Mouse (Mus musculus): Measurements from ENCODE around the gene Gm9844.

The Gm9844 gene

DNA sequence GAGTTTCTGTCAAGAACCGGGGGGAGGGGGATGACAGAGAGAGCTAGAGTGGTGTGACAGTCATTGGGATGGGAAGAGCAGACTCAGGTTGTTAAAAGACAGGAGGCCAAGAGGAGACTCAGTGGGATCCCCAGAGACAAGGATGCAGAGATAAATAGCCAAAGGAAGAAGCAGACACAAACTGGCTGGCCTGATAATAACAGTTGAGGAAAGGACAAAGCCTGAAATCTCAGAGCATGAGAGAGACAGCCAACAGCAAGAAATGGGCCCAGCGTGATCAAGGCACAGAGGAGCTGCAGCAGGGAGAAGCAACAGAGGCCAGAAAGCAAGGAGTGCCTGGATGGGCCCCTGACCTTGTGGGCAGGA lies 40.2 kb downstream of the Gm9844 start:
- DNase-seq: no peak

DNA sequence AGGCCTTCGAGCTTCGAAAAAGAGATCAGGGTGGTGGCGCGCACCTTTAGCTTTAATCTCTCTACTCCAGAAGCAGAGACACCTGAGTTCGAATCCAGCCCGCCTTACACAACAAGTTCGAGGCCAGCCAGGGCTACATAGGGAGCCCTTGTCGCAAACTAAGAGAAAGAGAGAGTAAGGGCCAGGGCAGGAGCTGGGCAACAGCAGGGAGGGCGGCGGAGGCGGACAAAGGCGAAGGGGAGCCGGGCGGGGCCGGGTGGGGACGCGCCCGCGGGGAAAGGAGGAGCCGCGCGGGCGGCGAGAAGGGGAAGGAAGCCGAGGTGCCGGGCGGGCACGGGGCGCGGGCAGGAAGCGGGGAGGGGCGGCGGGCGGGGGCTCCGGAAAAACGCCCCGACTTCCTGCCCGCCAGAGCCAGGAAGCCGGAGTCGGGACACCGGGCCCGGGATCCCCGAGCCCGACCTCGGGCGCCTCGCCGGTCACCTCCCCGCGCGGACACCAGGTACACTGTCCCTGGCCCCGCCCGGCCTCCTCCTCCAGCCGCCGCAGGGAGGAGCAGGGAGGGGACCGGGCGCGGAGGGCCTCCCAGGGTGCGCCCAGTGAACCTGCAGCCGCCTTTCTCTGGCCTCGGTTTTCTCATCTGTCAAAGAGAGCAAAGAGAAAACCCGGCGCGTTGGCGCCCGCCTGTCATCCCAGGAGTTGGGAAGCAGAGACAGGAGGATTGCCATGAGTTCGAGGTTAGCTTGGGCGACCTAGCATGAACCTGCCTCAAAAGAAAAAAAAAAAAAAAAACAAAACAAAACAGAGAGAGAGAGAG lies 40.8 kb downstream of the Gm9844 start, which contains the start of gene Arhgef1:
Gene Arhgef1 (plus strand): TSS at position 283 of the 814 bp plus-strand sequence.
- DNase-seq: peak; percentile 33

DNA sequence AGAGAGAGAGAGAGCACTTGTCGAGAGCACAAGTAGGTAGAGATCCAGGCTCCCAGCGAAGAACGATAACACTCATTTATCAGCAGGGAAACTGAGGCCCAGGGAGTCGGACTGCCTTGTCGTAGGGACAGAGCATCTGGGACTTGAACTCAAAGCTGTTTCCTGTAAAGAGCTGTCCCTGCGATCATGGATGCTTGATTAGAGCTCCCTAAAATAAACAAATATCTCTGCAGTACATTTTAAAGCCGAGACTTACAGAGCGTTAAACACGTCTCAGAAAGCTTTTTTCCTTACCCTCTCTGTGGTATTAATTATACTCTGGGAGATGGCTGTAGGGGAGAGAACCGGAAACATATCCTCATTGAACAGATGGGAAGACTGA lies 41.4 kb downstream of the Gm9844 start:
- DNase-seq: no peak

DNA sequence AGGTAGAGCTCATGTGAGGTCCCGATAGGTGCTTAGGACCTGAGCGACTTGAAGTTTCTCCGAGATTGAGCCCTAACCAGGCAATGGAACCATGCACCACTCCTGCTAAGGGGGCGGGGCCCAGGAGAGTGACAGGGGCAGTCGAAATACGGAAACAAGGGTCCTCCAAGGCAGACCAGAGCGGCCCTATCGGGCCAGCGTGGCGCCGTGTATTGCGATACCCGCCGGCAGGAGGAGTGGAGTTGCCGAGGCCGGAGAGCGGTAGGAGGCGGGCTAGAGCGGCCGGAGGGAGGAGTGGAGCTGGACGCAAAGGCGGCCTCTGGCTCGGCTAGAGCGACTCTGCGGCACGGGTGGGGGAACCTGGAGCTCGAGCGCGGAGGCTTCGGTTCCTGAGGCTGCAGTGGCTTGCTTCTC lies 42.1 kb downstream of the Gm9844 start:
- peak; percentile 99 for DNase-seq

DNA sequence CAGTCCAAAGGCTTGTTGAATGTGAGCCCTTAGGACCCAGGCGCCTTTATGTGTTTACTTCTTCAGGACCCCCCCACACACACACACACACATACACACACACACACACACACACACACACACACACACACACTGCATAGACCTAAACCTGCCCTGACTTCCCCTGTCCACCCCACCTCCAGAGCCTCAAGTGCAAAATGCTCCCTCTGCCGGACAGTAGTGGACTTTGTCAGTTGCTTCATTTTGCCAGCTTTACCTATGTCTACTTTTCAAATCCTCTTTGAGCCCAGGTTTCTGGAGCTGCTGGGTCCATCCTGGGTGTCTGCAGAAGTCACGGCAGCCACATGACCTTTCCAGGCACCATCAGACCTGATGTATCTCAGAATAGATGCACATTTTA lies 42.9 kb downstream of the Gm9844 start:
- peak; percentile 40 for DNase-seq

DNA sequence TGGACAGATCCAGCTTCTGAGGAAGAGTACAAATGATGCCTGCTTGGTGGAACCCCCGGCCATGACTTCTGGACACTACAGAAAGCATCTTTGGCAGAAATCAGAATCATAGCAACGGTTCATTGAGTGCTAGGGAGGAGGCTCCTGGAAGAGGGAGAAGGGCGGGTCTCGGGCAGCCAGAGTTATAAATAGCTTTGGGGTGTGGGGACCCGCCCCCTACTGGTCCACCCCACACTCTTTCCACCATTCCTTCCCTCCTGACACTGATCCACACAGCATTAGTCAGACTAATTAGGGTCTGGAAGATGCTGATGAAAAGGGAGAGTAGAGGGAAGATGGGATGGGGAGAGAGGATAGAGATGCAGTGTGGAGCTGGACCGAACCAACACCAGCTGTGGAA lies 44.5 kb downstream of the Gm9844 start:
- no peak for DNase-seq

DNA sequence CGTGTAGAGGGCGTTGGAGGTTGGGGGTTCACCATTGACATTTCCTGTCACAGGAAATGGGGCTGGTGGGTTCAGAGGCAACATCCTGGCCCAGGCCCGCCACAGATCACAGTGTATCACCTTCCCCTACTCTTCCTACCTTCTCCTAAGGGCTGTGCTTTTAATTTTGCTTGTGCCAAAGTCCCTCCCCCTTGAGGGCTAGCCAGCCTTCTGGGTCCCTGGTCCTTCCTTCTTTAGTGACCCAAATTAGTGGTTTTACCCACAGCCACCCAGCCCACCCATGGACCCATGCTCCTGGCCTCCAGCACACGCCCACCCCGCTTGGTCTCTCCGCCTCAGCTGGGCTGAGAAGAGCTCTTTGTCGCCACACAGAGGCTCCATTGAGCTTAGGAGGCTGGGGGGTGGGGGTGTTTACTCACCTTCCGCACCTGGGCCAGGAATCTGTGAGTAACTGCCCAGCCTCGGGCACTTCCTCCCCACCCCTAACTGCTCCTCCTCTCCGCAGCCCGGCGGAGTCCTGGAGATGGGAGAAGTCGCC lies 45.3 kb downstream of the Gm9844 start:
- no peak for DNase-seq
